Mouse (Mus musculus): Measurements from ENCODE around the gene Gm29609.
A peak's percentile ranks its signal among the peaks of the same experiment; 100 is the strongest.
"Not testable (repeated sequence)": the region's sequence is repeated elsewhere in the genome, so short reads cannot be mapped to it uniquely, and the experiment has no call there.

Gm29609 gene

DNA sequence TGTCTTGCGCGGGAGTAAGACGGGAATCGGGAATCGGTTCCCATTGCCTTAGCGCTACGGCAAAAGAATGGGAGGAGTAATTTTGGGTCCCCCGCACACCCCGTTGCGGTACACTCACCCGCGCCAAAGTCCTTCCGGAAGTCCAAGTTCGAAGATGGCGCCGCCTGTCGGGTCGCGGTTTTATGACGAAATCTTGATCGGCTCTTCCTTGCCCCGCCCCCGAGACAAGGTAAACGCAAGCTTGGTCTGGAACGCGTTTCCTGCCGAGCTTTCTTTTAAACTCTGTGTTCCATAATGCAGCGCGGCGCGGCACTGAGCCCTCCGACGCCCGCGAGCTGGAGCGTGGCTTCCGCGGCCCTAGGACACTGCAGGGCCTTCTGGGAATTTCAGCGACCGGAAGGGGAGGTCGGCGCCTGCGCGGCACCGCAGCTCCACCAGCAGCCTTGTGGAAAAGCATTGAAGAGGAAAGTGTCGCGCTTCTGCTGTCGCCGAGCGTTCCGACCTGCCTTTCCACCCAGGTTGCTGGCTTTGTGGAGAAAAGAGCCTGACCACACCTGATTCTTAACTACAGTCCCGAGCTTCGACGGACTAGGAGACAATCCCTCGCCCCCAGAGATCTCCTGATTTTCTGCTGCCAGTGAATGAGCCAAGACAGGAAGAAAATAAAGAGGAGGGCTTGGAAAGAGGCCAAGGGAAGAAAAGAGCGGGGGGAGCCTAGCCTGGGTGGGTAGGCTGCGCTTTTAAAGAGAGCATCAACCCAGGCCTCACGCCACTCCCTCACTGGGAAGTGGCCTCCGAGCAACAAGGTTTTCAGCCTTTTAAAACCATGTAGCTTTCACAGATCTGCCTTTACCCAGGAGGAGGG, at the start of gene Gm29609, which contains the start of gene Gtf3c2:
Gm29609 (minus strand) TSS at position 146 of the 865 bp plus-strand sequence.
Gtf3c2 (minus strand) TSS at position 379 of the 865 bp plus-strand sequence.
- peak; percentile 96 for DNase-seq

DNA sequence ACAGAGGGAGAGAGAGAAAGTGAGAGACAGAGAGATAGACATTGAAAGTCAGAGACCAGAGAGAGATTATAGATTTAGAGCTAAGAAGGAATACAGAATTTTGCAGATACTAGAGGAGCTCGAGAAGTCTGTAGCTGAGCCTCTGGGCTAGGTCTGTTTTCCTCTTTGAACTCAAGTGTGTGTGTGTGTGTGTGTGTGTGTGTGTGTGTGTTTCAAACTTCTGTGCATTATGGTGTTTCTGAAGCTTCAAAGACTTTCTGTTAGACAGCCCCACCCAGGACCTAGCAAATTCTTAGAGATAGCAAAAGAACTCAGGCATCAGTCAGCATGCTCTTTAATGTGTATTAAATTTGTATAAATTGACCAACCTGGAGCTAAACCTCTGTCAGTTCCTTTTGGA, 46.9 kb upstream of the Gm29609 start:
- DNase-seq: no peak

DNA sequence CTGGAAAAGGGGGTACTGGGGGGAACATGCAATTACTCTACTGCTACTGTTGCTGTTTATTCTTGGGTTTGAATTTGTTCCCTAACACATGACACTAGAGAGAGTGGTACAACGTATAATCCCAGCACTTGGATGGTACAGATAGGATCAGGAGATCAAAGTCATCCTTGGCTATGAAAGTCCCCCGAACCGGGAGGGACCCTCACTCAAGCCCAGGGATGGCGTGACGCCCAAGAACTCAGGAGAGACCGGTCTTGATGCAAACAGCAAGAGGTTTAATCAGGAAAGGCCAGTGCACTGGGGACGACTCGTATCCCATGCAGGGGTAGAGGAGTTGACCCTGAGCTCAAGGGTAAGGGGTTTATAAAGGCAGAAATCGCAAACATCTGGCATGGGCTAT, 43.0 kb upstream of the Gm29609 start:
- DNase-seq: no peak

DNA sequence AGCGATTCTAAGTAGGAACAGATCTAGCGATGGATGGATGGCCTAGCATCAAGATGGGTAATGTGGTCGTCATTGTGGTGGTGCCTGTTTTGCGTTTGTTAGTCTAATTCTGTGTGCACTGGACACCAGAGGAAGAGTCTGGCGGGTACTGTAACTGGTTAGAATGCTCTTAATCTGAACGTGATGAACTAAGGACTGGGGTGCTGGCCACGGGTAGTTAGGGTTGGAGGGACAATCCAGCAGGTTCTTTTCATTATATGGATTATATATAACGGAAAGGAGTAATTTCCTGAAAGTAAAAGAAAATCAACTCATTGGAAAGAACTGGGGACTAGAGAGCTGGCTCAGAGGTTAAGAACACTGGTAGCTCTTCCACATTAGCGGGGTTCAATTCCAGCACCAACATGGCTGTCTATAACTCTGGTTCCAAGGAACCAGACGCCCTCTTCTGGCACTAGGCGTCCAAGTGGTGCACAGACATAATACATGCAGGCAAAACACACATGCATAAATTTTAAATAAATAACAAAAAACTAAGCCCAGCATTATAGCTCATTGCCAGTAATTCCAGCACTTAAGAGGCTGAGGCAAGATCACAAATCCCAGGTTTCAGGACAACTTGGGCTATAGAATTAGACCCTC, 41.7 kb upstream of the Gm29609 start:
- DNase-seq: peak; percentile 61

DNA sequence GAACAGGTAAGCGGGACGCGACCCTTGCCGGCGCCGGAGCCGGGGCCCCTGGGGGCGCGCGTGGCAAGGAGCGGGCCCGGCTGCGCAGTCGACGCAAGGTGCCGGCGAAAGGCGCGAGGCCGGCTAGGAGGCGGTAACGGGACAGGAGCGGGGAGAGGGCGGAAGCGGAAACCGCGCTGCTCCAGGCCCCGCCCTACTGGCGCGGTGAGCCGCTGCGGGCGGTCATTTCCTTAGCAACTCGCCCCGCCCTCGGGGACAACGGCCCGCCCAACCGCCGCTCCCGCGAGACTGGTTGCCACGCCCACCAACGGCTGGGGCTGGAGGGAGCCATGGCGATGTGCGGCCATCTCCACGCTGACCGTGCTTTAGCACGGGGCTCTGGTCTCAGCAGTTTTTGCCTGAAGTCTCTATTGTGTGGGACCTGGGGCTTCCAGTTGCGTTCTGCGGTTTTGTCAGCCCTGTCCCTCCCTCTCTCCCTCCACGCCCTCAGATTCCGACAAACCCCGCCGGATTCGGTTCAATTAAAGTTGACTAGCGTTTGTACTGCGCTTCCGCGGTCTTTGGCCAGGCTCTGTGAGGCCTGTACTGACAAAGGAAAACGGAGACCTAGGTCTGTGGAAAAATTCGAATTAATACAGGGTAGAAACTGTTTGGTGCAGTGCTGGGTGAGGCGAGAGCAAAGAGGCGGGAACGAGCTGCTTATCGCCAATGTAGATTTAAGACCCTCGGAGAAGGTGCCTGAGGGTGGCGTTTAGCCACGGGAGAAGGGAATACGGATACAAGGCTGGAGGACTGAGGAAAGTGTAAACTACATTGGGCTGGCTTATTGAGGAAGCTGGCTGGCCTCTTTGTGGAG, 41.0 kb upstream of the Gm29609 start, which contains the start of gene Ppm1g:
Ppm1g (minus strand) TSS at position 240 of the 856 bp plus-strand sequence.
- peak; percentile 98 for DNase-seq

DNA sequence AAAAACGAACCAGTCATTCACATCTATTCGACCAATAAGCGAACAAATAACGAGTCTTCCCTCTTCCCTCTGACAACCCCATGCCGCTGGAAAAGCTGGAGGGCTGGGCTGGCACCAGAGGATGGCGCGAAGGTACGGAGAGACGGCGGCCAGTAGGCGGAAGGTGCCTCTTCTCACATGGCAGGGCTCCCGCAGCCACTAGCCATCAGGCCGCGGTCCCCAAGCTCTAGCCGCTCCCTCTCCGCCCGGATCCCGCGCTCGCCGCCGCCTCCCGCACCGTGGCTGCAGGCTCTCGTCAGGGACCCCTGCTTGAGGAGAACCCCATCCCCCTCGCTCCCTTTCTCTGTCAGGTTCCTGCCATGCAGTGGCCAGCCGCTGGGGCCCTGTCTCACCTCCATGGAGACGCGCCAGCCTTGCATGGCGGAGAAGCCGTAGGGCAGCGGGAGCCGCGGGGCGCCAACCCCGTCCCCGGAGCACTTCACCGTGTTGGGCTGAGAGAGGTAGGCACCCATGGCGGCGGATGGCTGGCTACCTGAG, 40.3 kb upstream of the Gm29609 start:
- DNase-seq: peak; percentile 58

DNA sequence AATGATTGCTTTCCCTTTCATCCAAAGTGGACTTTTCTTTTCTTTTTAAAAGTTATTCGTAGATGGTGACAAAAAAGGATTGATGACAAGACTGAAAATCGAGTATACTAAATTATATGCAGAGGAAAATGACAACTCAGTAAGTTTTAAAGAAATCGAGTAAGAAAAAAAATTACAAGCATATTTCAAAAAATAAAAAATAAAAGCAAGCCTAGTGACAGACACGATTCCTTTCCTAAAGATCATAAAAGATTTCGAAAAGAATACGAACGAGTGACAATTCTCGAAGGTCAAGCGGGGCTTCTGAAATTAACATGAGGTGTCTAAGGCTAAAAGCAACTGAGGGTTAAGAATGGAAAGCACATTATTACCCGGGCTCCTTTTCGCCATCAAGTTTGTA, 39.8 kb upstream of the Gm29609 start:
- DNase-seq: no peak

DNA sequence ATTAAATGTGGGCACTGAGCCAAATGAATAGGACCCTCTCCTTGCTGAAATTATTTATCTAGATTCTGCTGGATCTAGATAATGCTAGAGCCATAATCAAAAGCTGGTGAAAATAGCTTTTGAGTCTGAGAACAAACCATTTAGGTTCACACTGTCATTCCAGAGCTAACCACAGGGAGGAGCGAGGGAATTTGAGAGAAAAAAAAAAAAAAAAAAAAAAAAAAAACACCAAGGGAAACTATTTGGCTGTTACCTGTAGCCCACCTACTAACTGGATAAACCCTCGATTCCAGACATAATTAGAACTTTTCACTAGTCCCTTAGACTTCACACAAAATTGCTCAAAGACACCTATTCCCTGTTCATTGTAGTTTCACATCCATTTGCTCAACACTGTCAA, 39.4 kb upstream of the Gm29609 start:
- DNase-seq: peak; percentile 52

DNA sequence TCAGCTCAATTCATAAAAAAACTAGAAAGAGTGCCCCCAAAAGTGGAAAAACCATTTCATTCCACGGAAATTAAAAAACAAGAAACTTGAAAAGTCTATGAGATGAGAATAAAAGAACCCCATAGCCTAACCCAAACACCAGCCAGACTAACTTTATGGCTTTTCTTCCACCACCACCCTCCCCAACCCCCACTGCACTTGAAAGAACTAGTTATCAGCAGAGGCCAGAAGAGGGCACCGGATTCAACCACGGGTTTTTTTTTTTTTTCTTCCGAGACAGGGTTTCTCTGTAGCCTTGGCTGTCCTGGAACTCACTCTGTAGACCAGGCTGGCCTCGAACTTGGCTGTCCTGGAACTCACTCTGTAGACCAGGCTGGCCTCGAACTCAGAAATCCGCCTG, 38.6 kb upstream of the Gm29609 start:
- DNase-seq: no peak

DNA sequence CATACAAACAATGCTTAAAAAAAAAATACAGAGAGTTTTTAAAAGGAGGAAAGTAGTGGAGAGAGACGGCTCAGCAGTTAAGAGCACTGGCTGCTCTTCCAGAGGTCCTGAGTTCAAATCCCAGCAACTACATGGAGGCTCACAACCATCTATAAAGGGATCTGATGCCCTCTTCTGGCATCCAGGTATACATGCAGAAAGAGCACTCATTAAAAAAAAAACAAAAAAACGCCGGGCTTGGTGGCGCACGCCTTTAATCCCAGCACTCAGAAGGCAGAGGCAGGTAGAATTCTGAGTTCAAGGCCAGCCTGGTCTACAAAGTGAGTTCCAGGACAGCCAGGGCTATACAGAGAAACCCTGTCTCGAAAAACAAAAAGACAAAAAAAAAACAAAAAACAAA, 36.8 kb upstream of the Gm29609 start:
- DNase-seq: not testable (repeated sequence)

DNA sequence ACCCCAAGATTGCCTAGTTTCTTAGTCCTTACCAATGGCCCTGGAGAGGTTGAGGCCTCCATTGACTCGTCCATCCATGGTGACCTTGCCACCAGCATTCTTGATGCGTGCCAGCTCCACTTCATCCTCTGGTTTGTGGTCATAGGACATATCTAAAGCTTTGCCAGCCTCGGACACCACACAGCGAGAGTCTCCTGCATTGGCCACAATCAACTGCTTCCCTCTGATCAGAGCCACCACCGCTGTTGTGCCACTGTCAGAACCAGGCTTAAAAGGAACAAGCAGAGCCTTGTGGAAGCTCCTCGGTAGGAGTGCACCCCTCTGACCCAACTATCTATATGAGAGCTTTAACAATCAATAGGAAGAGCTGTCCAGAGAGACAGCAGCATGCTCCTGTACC, 24.7 kb upstream of the Gm29609 start:
- no peak for DNase-seq

DNA sequence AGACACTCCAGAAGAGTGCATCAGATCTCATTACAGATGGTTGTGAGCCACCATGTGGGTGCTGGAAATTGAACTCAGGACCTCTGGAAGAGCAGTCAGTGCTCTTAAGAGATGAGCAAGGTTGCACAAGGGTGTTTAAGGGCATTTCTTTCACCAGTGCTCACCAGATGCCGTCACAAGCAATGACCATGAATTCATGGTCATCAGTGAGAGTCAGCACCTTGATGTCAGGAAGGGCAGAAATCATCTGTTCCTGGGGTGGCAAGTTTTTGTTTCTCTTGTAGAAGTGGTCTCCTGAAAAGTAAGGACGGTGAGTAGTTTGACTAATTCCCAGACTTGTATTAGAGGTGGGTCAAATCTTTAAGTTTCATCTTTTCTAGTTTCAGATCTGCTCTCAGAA, 24.2 kb upstream of the Gm29609 start:
- no peak for DNase-seq

DNA sequence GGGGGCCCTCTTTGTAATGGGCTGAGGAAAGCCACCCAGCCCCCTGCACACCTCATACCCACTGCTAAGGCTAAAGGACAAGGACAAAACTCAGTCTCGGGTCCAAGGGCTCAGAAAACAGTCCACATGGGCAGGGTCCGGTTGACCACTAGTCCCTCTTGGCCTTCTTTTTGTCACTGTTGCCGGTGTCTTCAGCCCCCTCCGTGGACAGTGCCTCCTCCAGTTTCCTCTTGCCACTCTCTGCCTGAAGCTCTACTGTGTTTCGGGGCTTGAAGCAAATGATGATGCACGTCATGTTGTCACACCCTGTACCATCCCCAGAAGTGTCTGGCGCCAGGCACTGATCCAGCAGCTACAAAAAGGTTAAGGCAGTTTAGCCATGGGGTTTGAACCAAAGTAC, 23.2 kb upstream of the Gm29609 start:
- DNase-seq: no peak

DNA sequence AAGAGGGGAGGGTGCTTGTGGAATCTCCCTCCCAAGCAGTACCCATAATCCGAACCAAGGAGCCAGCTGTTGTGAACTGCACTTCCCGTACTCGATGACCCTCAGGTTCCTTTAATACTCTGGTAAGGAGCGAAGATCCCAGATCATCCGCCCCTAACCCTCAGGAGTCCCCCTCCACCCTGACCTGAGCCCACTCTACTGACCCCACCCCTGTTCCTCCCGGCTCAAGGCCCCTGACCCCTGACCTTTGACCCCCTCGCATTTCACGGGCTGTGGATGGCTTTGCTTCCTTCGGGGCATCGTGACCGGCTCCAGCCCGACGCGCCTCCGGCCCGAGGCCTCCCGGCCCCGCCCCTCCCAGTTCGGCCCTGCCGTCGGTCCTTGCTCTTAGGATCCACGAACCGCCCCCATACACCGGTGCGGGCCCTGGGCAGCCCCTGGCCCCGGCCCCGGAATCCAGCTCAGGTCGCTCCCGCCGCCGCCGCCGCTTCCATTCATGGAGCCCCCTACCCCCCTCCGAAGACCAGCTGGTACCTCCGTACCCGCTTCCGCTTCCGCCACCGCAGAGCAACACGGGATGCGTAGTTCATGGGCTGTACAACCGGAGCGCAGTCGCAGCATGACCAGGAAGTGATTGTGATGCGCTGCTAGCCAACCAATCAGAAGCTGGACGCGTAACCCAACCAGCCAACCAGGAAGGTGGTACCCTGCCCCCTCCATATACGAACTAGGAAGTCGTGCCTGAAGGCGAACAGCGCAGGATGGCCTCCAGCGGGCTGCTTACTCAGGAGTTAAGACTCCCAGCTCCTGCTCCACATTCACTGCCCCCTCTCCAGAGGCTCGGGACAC, 22.3 kb upstream of the Gm29609 start, which contains the start of gene Zfp513:
Zfp513 (minus strand) TSS at position 562 of the 849 bp plus-strand sequence.
- DNase-seq: peak; percentile 98

DNA sequence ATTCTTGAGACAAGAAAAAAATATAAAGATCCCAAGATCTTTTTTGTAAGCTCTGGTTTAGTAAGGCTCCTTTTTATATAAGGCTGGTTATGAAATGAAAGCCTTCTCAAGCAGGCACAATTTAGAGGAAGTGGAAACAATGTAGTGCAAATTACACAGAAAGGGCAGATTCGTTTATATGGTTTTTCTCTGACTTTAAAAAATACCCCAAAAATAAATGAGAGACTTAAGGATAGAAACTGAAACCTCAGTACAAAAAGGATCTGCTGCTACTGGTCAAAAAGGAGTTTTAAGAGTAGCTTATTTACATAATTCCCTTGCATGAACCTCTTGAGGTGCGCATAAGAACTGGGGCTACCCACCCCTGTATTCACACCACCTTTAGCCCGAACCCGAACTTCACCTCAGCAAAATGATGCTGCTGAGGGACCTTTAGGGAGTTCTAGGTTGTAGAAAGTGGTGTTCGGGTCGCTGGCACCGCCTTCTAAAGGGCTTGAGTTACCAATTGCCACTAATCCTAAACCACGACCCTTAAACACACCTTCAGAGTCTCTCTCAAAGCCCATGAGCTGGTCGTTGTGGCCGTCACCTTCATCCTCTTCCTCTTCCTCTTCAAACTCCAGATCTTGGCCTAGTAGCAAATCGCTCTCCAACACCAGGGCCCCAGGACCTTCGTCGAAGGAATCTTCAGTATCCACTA, 21.5 kb upstream of the Gm29609 start:
- DNase-seq: no peak

DNA sequence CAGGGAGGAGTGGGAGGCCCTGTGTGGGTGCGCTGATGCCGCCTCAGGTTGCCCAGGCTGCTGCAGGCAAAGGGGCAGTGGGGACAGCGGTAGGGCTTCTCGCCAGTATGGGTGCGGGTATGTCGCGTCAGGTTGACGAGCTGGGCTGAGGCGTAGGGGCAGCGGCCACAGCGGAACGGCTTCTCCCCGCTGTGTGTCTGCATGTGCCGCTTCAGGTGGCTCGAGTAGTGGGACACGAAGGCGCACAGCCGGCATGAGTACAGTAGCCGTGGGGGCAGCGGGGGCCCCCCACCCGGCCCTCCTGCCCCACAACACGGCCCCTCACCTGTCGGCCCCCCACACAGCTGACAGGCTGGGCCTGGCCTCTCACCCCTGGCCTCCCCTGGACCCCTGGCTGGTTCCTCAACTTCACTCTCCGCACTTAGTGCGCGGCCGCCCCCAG, 20.6 kb upstream of the Gm29609 start:
- DNase-seq: peak; percentile 24

DNA sequence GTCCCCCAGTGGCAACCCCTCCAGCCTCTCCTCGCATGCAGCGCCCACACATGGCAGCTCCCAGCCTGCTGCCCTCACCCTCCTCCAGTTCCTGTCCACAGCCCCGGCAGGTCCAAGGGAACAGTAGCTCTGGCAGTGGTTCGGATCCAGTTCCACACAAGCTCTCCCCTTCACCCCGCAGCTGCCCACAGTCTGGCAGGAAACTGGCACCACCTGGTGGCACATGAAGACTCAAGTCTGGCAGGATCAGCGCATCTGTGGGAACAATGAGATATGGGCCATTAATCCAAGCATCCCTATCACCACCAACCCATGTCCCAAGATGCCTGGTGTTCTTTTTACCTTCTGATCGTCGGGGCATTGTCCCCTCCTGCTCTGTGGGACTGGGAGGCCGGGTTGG, 20.2 kb upstream of the Gm29609 start:
- DNase-seq: peak; percentile 29

DNA sequence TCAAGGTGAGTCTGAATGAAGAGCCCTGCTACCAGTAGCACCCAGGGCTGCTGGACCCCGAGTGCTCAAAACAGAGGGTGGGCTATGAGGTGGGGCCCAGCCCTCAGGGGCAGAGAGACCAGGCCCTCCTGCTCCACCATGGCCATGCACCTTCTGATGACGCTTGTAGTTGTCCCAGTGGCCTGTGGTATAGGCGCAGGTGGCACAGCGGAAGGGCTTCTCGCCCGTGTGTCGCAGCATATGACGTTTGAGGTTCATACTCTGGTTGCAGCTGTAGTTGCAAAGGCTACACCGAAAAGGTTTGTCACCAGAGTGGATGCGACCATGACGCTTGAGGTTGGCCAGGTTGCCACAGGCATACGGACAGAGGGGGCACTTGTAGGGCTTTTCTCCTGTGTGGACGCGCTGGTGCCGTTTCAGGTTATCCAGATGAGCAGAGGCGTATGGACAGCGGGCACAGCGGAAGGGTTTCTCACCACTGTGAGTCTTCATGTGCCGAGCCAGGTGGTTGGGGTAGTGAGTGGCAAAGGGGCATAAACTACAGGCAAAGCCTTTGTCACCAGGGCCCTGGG, 19.7 kb upstream of the Gm29609 start:
- no peak for DNase-seq

DNA sequence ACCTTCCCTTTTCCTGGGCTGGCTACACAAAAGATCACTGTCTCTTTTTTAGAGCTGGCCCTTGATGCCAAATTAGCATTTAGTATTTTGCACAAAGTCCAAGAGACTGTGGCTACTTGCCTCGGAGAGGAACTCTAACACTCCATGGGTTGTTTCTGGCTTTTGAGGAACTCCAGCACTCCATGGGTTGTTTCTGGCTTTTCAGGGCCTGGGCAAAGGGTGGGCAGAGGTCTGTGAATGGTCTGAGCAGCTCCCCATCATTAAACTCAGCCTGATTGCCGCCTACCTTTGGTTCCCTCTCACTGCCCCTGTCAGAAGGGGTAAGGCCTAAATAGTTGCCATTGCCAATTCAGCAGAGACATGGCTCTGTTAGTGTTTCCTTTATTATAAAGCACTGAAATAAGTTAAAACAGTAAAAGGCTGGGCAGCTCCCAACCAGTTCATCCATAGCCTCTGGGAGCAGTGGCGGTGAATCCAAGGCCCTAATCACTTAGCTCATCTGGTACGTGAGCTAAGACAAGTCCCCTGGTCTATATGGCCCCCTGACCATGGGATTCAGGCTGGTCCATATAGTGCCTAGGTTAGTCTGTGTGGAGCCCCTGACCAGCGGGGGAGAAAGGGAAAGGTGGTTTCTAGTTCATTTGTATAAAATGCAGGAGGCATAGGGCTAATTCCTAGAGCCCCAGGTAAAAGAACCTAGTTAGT, 19.1 kb upstream of the Gm29609 start:
- no peak for DNase-seq

DNA sequence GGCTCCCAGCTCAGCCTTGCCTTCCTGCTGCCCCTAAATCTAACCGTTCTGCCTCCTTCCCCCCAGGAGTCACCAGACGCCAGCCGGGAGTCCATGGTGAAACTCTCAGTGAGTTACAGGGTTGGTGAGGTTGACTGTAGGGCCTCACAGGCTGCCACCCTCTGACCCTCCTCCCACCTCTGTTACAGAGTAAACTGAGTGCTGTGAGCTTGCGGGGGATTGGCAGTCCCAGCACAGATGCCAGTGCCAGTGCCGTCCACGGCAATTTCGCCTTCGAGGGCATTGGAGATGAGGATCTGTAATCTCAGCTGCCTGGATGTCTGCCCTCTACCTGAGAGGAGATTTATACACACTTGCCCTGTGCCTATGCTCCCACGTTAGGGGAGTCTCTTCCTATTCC, 18.5 kb upstream of the Gm29609 start:
- DNase-seq: no peak

Data from lung, postnatal 10 days (tissue).